Mouse (Mus musculus) midbrain, embryonic 13.5 days (tissue): ENCODE results near the gene Sorcs2. TPM values are rescaled to one million over a fixed set of nuclear protein-coding genes. Genes with fewer than 3 reads are reported as not detected.
A peak's percentile ranks its signal among the peaks of the same experiment; 100 is the strongest.

Experiments
- ATAC-seq: fragments of 200-750 bp; cut with Nextera tagmentation; 2 replicates; pipeline ENCODE4 v1.8.0; 2017; ENCODE audit warnings: mild to moderate bottlenecking, moderate TSS enrichment, moderate library complexity
- H3K27ac ChIP-seq: fragments of 300-500 bp; sonication (generic); 2 replicates; pipeline ENCODE4 v1.5.1; 2015; ENCODE audit warnings: inconsistent platforms, mild to moderate bottlenecking, moderate library complexity
- H3K27me3 ChIP-seq: fragments of 300-500 bp; sonication (generic); 2 replicates; pipeline ENCODE4 v1.6.1; 2015; ENCODE audit warnings: mild to moderate bottlenecking, inconsistent platforms
- H3K36me3 ChIP-seq: fragments of 300-500 bp; sonication (generic); 2 replicates; pipeline ENCODE4 v1.6.1; 2015; ENCODE audit warnings: mild to moderate bottlenecking, inconsistent platforms
- H3K4me1 ChIP-seq: fragments of 300-500 bp; sonication (generic); replicated peaks from 2 replicates; pipeline ENCODE4 v1.6.1; 2015; ENCODE audit warnings: inconsistent platforms
- H3K4me2 ChIP-seq: fragments of 300-500 bp; sonication (generic); replicated peaks from 2 replicates; pipeline ENCODE4 v1.6.1; 2015; ENCODE audit warnings: moderate library complexity, mild to moderate bottlenecking, inconsistent platforms
- H3K4me3 ChIP-seq: fragments of 300-500 bp; sonication (generic); replicated peaks from 2 replicates; pipeline ENCODE4 v1.5.1; 2015; ENCODE audit warnings: mild to moderate bottlenecking, inconsistent platforms
- H3K9ac ChIP-seq: fragments of 300-500 bp; sonication (generic); replicated peaks from 2 replicates; pipeline ENCODE4 v1.6.1; 2015; ENCODE audit warnings: mild to moderate bottlenecking, inconsistent platforms
- H3K9me3 ChIP-seq: fragments of 300-500 bp; sonication (generic); 2 replicates; pipeline ENCODE4 v1.6.1; 2016; ENCODE audit warnings: mild to moderate bottlenecking, inconsistent platforms
- WGBS: fragments of 180-500 bp; shearing (Covaris S2); methylation state at CpG from one replicate; pipeline ENCODE4 v1.1.7; 2015; 5-methylcytosine and 5-hydroxymethylcytosine counted together
- polyA plus RNA-seq: library from polyadenylated mRNA; unstranded; fragments of >200 nt; fragmentation: Nextera tagmentation; extraction: Ambion mirVana; gene quantifications from 2 replicates; pipeline ENCODE4 v1.2.1, GENCODE M21; 2015

Sorcs2 gene
- polyA plus RNA-seq, 1 experiment from 2014 or later: 16.3 TPM

DNA sequence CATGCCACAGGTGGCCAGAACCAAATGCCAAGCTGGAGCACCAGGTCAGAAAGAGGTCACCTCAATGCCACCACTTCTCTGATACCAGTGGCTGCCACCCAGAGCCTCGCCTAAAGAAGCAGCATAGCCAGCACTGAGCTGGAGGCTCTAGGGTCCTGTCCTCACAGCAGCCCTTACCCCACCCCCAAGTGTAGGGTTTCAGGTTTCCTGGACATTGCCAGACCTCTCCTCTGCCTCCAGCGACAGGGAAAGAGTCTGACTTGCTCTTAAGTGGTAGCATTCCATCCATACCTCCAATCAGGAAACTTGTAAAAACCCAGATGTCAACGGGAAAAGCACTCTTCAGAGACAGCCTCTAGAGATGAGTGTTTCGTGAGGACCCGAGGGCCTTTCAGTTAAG, 12.9 kb downstream of the Sorcs2 start:
- peaks cover 45% of the 10 kb centered on the region for H3K27me3 ChIP-seq
- H3K9me3 ChIP-seq: no peaks in the 10 kb centered on the region
- peaks cover 29% of the 10 kb centered on the region for H3K4me1 ChIP-seq
- H3K36me3 ChIP-seq: no peaks in the 10 kb centered on the region
- no peak overlapping the region for H3K4me2 ChIP-seq
- no peak overlapping the region for H3K27ac ChIP-seq
- H3K9ac ChIP-seq: no peak overlapping the region
- no peak overlapping the region for H3K4me3 ChIP-seq
- no peak for ATAC-seq
- 45% methylated on average over 5 of the region's 5 CpGs for WGBS

DNA sequence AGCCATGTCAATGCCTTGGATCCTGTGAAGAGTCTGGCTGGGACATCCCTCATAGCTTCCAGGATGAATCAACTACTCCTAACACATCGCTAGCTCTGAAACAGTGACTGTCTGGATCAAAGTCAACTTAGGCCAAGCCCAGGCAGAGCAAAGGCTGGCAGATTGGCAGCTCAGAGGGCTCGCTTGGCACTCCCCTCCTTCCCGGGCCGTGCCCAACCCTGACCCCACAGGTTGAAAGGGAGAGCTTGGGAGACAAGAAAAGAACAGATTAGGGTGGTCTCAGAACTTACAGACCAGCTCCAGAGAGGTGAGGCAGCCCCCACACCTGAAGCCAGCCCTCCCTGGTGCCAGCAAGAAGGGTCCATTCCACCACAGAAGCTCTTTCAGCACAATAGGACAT, 14.5 kb downstream of the Sorcs2 start:
- Histone ChIP-seq H3K27ac (no peak overlapping the region), H3K27me3 (peaks cover 53% of the 10 kb centered on the region), H3K9ac (no peak overlapping the region), H3K4me2 (no peak overlapping the region), H3K4me1 (peaks cover 24% of the 10 kb centered on the region), H3K36me3 (no peaks in the 10 kb centered on the region), H3K9me3 (no peaks in the 10 kb centered on the region), H3K4me3 (no peak overlapping the region)
- WGBS: 84% methylated on average over 4 of the region's 4 CpGs
- ATAC-seq: peak; percentile 12; the same call in 1 of the 2 replicates

DNA sequence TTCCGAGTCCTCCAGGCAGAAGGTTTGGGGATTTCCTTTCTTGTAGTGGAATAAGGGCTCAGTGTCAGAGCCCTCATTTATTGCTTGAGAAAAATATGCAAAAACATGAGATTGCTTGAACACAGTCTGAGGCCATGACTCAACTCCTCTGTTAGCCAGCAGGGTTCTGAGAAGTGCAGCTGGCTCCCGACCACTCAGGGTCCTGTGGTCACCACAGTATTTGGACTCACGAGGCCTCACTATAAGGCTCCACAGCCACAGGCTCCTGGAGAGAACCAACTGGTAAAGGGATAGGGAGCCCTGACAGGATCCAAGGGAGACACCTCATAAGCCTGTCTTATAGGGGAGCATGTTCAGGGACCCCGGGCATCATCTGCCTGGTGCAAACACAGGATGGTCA, 15.2 kb downstream of the Sorcs2 start:
- Histone ChIP-seq H3K4me2 (no peak overlapping the region), H3K4me3 (no peak overlapping the region), H3K9me3 (no peaks in the 10 kb centered on the region), H3K4me1 (peaks cover 27% of the 10 kb centered on the region), H3K36me3 (no peaks in the 10 kb centered on the region), H3K9ac (no peak overlapping the region), H3K27ac (no peak overlapping the region), H3K27me3 (peaks cover 59% of the 10 kb centered on the region)
- 56% methylated on average over 4 of the region's 4 CpGs for WGBS
- ATAC-seq: no peak

GRCm38 (mm10) chr5:36382134-36382693, 15.7 kb downstream of the Sorcs2 start:
- Histone ChIP-seq H3K4me2 (no peak overlapping the region), H3K36me3 (no peaks in the 10 kb centered on the region), H3K4me3 (no peak overlapping the region), H3K27ac (no peak overlapping the region), H3K9me3 (no peaks in the 10 kb centered on the region), H3K27me3 (peaks cover 59% of the 10 kb centered on the region), H3K9ac (no peak overlapping the region), H3K4me1 (peaks cover 29% of the 10 kb centered on the region)
- ATAC-seq: peak; percentile 59; the same call in 1 of the 2 replicates
- WGBS: 15% methylated on average over 8 of the region's 8 CpGs

DNA sequence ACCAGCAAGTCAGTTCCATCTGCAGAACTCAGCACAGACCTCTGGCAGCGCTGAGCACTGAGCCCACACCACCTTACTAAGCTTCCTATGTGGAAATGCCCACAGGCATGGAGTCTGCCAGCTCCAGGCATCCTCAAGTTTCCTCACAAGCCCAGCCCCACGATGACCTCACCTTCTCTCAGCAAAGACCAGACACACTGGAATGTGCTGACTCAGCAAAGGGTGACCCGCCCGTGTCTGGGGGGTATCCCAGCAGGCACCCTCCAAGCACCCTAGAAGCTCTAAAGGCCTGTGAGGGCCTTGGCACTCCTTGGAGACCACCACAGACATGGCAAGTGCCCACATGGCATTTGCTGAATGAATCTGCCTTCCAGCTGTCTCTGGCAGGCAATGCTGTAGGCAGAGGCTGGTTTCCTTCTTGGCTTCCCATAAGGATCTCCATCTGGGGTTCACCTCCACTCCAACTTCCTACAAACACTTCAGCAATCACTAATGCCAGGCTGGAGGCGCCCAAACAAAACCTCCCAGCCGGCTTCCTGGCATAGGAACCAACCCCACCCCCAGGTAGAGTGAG, 17.9 kb downstream of the Sorcs2 start:
- peaks cover 28% of the 10 kb centered on the region for H3K4me1 ChIP-seq
- no peak overlapping the region for H3K9ac ChIP-seq
- no peak for ATAC-seq
- WGBS: 89% methylated on average over 6 of the region's 6 CpGs
- no peaks in the 10 kb centered on the region for H3K36me3 ChIP-seq
- H3K9me3 ChIP-seq: no peaks in the 10 kb centered on the region
- no peak overlapping the region for H3K4me3 ChIP-seq
- peaks cover 47% of the 10 kb centered on the region for H3K27me3 ChIP-seq
- H3K27ac ChIP-seq: no peak overlapping the region
- H3K4me2 ChIP-seq: no peak overlapping the region

DNA sequence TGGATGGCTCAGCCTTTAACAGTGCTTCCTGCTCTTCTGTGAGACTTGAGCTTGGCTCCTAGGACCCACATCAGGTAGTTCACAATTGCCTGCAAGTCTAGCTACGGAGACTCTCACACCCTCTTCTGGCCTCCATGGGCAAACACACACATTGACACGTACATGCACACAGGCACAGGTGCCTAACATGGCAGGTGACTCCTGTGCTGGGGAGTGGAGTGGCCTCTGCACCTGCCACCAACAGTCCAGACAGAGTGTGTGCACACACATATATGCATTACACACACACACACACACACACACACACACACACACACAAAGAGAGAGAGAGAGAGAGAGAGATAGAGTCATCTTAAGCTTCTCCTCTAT, 19.6 kb downstream of the Sorcs2 start:
- H3K4me3 ChIP-seq: no peak overlapping the region
- peaks cover 42% of the 10 kb centered on the region for H3K4me1 ChIP-seq
- no peaks in the 10 kb centered on the region for H3K9me3 ChIP-seq
- no peak overlapping the region for H3K9ac ChIP-seq
- ATAC-seq: no peak
- H3K36me3 ChIP-seq: no peaks in the 10 kb centered on the region
- H3K4me2 ChIP-seq: no peak overlapping the region
- no peak overlapping the region for H3K27ac ChIP-seq
- peaks cover 30% of the 10 kb centered on the region for H3K27me3 ChIP-seq
- 90% methylated on average over 2 of the region's 2 CpGs for WGBS

DNA sequence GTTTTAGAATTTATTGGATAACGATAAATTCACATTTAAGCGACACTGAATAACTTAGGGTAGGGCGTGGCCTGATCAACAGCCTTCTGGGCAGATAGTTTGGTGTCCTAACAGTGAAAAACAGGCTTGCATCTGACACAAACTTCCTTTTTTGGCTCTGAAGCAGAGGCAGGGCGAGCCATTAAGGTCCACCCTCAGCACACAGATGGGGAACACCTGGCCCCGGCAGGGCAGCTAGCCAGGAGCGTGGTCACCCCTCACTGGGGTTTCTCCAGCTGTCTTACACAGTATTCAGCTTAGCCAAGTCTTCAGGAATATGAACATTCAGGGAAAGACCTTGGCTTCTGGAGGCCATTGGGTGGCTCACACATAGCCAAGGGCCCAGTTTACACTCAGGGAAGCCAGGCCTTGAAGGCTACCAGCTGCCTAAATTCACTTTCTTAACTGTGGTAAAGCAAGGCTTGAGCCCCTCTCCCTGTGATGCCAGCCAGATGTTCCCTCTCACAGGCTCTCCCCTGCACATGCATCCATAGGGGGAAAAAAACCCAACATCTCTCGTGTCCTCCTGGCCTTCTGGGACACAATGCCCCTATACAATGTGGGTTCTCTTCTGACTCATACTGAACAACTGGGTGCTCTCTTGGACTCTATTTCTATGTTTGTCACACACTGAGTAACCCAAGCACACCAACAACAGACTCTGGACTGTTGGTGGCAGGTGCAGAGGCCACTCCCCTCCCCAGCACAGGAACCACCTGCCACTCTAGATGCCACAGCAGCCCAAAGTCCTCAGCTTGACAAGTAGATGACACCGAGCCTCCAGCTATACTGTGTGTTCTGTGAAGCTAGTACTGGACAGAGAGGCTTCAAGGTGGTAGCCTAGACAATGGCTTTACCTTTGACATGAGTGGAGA, 20.2 kb downstream of the Sorcs2 start:
- no peak overlapping the region for H3K27ac ChIP-seq
- H3K36me3 ChIP-seq: no peaks in the 10 kb centered on the region
- H3K9me3 ChIP-seq: no peaks in the 10 kb centered on the region
- no peak for ATAC-seq
- no peak overlapping the region for H3K4me3 ChIP-seq
- WGBS: 95% methylated on average over 8 of the region's 8 CpGs
- peaks cover 46% of the 10 kb centered on the region for H3K4me1 ChIP-seq
- no peak overlapping the region for H3K9ac ChIP-seq
- H3K27me3 ChIP-seq: peaks cover 27% of the 10 kb centered on the region
- no peak overlapping the region for H3K4me2 ChIP-seq

GRCm38 (mm10) chr5:36375886-36376285, 22.1 kb downstream of the Sorcs2 start:
- no peak overlapping the region for H3K4me2 ChIP-seq
- H3K36me3 ChIP-seq: no peaks in the 10 kb centered on the region
- H3K4me1 ChIP-seq: peaks cover 41% of the 10 kb centered on the region
- no peak for ATAC-seq
- peaks cover 27% of the 10 kb centered on the region for H3K27me3 ChIP-seq
- WGBS: 62% methylated on average over 8 of the region's 8 CpGs
- H3K9me3 ChIP-seq: no peaks in the 10 kb centered on the region
- no peak overlapping the region for H3K9ac ChIP-seq
- H3K4me3 ChIP-seq: no peak overlapping the region
- H3K27ac ChIP-seq: no peak overlapping the region

DNA sequence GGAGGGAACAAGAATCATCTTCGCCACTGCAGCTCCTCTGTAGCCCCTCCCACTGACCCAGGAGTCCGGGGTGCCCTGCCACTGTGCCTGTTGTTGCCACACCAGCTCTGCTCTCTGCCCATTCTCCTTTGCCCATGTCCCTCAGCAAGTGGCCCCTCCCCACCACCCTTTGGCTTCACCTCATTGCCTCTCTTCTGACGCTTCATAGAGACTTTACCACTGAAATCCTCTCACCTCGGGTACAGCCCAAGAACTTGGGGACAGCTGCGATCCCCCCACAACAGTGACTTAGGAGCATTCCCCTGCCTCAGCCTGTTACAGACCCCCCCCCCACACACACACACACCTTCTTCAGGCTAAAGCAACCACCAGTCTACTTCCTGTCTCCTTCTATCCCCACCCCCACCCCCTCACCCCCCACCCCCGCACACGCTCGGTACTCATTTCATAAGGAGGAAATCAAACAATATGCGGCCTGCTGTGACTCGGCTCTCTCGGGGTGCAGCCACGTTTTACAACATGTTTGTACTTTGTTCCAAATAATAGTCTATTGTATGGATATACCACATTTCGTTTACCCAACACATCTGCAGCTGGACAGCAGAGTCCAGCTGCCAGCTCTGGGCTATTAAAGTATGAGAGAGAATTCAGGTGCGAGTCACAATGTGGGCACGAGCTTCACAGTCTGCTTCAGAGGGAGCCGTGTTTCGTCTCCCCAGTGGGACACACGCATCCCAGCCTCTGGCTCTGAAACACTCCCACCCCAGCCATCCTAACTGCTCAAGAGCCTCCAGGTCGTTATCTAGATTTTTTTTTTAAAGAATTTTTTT, 23.5 kb downstream of the Sorcs2 start:
- WGBS: 54% methylated on average over 19 of the region's 19 CpGs
- Histone ChIP-seq H3K9me3 (no peaks in the 10 kb centered on the region), H3K4me1 (peaks cover 54% of the 10 kb centered on the region), H3K36me3 (no peaks in the 10 kb centered on the region), H3K4me2 (no peak overlapping the region), H3K27ac (no peak overlapping the region), H3K4me3 (no peak overlapping the region), H3K27me3 (peaks cover 13% of the 10 kb centered on the region), H3K9ac (no peak overlapping the region)
- no peak for ATAC-seq

DNA sequence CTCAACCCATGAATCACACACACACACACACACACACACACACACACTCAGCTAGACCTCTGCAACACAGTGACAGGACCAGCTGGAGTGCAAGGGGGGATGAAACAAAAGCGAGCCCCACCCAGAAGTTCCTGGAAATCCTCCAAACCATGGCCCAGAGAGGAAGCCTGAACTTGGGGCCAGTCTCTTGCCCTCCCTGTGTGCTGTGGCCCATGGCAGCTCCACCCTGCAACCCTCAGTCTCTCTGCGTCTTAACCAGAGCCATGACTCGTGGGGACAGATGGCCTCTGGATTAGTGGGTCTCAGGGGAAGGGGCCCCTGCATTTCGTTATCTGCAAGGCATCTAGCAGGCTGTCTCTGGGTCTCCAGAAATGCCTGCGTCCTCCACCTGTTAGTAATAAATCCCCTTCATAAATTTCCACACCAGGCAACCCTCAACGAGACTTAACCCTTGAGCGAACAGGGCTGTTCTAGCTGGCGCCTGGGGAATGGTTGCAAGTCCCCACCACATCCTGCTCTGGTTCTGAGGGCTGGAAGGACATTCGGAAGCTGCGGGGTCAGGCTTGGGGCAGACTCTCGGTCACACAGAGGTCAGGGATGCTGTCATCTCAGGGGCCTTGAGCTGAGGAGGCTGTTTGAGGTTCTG, 24.6 kb downstream of the Sorcs2 start:
- 29% methylated on average over 11 of the region's 11 CpGs for WGBS
- H3K4me2 ChIP-seq: no peak overlapping the region
- H3K36me3 ChIP-seq: no peaks in the 10 kb centered on the region
- peaks cover 8% of the 10 kb centered on the region for H3K27me3 ChIP-seq
- H3K9me3 ChIP-seq: no peaks in the 10 kb centered on the region
- no peak overlapping the region for H3K9ac ChIP-seq
- no peak overlapping the region; the same call in 1 of the 2 replicates for H3K27ac ChIP-seq
- H3K4me1 ChIP-seq: peaks cover 64% of the 10 kb centered on the region
- ATAC-seq: no peak
- H3K4me3 ChIP-seq: no peak overlapping the region

DNA sequence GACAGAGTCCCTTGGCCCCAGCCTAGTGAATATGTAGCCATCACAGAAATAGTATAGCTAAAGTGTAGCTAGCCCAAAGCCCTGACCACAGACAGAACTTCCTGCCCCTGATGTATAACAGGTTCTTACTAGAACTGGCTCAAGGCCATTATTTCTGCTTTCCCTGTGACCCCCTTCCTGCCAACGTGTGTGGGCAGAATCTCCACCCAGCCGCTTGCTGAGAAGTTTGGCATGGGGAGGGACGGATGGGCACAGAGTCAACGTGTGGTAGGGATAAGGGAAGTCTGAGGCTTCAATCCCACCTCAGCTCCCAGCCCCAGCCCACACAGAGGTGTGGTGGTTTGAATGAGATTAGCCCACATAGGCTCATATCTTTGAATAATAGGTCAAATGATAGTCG, 26.2 kb downstream of the Sorcs2 start:
- ATAC-seq: no peak
- WGBS: 85% methylated on average over 5 of the region's 5 CpGs
- Histone ChIP-seq H3K4me3 (no peak overlapping the region), H3K4me2 (no peak overlapping the region), H3K4me1 (peaks cover 64% of the 10 kb centered on the region), H3K36me3 (no peaks in the 10 kb centered on the region), H3K9me3 (no peaks in the 10 kb centered on the region), H3K27me3 (peaks cover 7% of the 10 kb centered on the region; the same call in 1 of the 2 replicates), H3K9ac (no peak overlapping the region), H3K27ac (no peak overlapping the region)
